Mouse (Mus musculus): ENCODE measurements at regions not wholly inside any gene's neighbourhood (a gene's known extent, or its start where the extent isn't known, plus 50 kb on each side); places are given as distances from the start of the nearest gene placed in this dataset.

- TF ChIP-seq CTCF (IDR thresholded peaks at IDR 0.05; ENCODE audit: extremely low read depth, insufficient read length, insufficient replicate concordance, low read depth, low read length), result no peak
- no peak for TF ChIP-seq POLR2A (IDR thresholded peaks at IDR 0.05; ENCODE audit: low read depth, low read length)
Observed at GRCm38 (mm10) chr3:102354771-102355170, 114.9 kb upstream of the Ngf start.
